Mouse (Mus musculus) ES-Bruce4 (cell line): ENCODE measurements around the gene Kmt2c. TPM values are rescaled to one million over a fixed set of nuclear protein-coding genes. Genes with fewer than 3 reads are reported as not detected.

Experiments
- H3K27ac ChIP-seq: 2 replicates; pipeline ENCODE4 v1.5.1; 2012; ENCODE audit warnings: low read length, inconsistent platforms; ENCODE audit not compliant: insufficient read depth
- H3K27me3 ChIP-seq: 2 replicates; pipeline ENCODE4 v1.6.1; 2012; ENCODE audit warnings: mild to moderate bottlenecking, low read length, inconsistent platforms; ENCODE audit not compliant: control insufficient read depth, poor library complexity, insufficient read depth, severe bottlenecking
- H3K36me3 ChIP-seq: 2 replicates; pipeline ENCODE4 v1.6.1; 2012; ENCODE audit warnings: inconsistent platforms, mild to moderate bottlenecking, low read length, moderate library complexity; ENCODE audit not compliant: control insufficient read depth, poor library complexity, insufficient read depth, severe bottlenecking
- H3K4me1 ChIP-seq: one replicate; pipeline ENCODE4 v1.8.1; 2011; ENCODE audit warnings: low read length; ENCODE audit not compliant: control insufficient read depth, insufficient read depth
- H3K4me3 ChIP-seq: 2 replicates; pipeline ENCODE4 v1.5.1; 2011; ENCODE audit warnings: low read depth, mild to moderate bottlenecking, low read length
- H3K9ac ChIP-seq: 2 replicates; pipeline ENCODE4 v1.6.1; 2012; ENCODE audit warnings: low read depth, mild to moderate bottlenecking, inconsistent platforms; ENCODE audit not compliant: poor library complexity, severe bottlenecking
- H3K9me3 ChIP-seq: replicated peaks from 2 replicates; pipeline ENCODE4 v1.6.1; 2012; ENCODE audit warnings: mild to moderate bottlenecking, low read length, inconsistent platforms; ENCODE audit not compliant: control insufficient read depth, poor library complexity, insufficient read depth, severe bottlenecking
- CTCF ChIP-seq: IDR thresholded peaks from one replicate; pipeline ENCODE4 v1.8.1; 2011; ENCODE audit warnings: low read depth, low read length
- EP300 ChIP-seq: IDR thresholded peaks from 2 replicates; pipeline ENCODE4 v1.6.1; 2011; ENCODE audit warnings: low read depth, low read length; ENCODE audit not compliant: insufficient read depth
- POLR2A ChIP-seq: IDR thresholded peaks from one replicate; pipeline ENCODE4 v1.8.1; 2011; ENCODE audit warnings: low read length; ENCODE audit not compliant: insufficient read depth
- polyA plus RNA-seq: library from polyadenylated mRNA; stranded (reverse); fragments of >200 nt; gene quantifications from 2 replicates; pipeline ENCODE4 v1.2.4, GENCODE M21; 2011; ENCODE audit warnings: low read depth; ENCODE audit not compliant: missing spikeins, insufficient read depth, insufficient read length

Kmt2c gene
- polyA plus RNA-seq, 1 experiment: 27.1 TPM

GRCm38 (mm10) chr5:25331322-25331721, 167.3 kb downstream of the Kmt2c start:
- no peak overlapping the region for H3K27ac ChIP-seq
- TF ChIP-seq CTCF (no peak), POLR2A (no peak), EP300 (no peak)
- H3K4me3 ChIP-seq: no peak overlapping the region
- H3K4me1 ChIP-seq: no peaks in the 10 kb centered on the region
- no peaks in the 10 kb centered on the region for H3K27me3 ChIP-seq
- H3K9me3 ChIP-seq: no peaks in the 10 kb centered on the region
- no peaks in the 10 kb centered on the region; the same call in 1 of the 2 replicates for H3K36me3 ChIP-seq
- no peak overlapping the region for H3K9ac ChIP-seq

- H3K9me3 ChIP-seq: no peaks in the 10 kb centered on the region
- peaks cover 18% of the 10 kb centered on the region for H3K36me3 ChIP-seq
- no peaks in the 10 kb centered on the region for H3K4me1 ChIP-seq
- no peak overlapping the region for H3K4me3 ChIP-seq
- no peaks in the 10 kb centered on the region for H3K27me3 ChIP-seq
- TF ChIP-seq EP300 (no peak), CTCF (no peak), POLR2A (no peak)
- H3K9ac ChIP-seq: no peak overlapping the region
- no peak overlapping the region for H3K27ac ChIP-seq
Measured at GRCm38 (mm10) chr5:25313881-25314280, 184.7 kb downstream of the Kmt2c start.

- H3K4me3 ChIP-seq: no peak overlapping the region
- H3K4me1 ChIP-seq: no peaks in the 10 kb centered on the region
- H3K27me3 ChIP-seq: no peaks in the 10 kb centered on the region
- TF ChIP-seq EP300: no peak
- no peak for TF ChIP-seq CTCF
- TF ChIP-seq POLR2A: no peak
- H3K9me3 ChIP-seq: no peaks in the 10 kb centered on the region
- no peak overlapping the region for H3K9ac ChIP-seq
- H3K36me3 ChIP-seq: peaks cover 14% of the 10 kb centered on the region
- H3K27ac ChIP-seq: no peak overlapping the region
Measured at GRCm38 (mm10) chr5:25310226-25310625, 188.4 kb downstream of the Kmt2c start.

- TF ChIP-seq POLR2A (no peak), CTCF (no peak), EP300 (no peak)
- no peak overlapping the region for H3K27ac ChIP-seq
- peaks cover 9% of the 10 kb centered on the region; the same call in 1 of the 2 replicates for H3K36me3 ChIP-seq
- H3K27me3 ChIP-seq: no peaks in the 10 kb centered on the region
- H3K4me1 ChIP-seq: no peaks in the 10 kb centered on the region
- H3K9me3 ChIP-seq: no peaks in the 10 kb centered on the region
- H3K4me3 ChIP-seq: no peak overlapping the region
- no peak overlapping the region for H3K9ac ChIP-seq
Measured at GRCm38 (mm10) chr5:25296830-25297229, 201.8 kb downstream of the Kmt2c start.

GRCm38 (mm10) chr5:25283988-25284387, 214.6 kb downstream of the Kmt2c start:
- no peaks in the 10 kb centered on the region for H3K27me3 ChIP-seq
- peaks cover 17% of the 10 kb centered on the region for H3K36me3 ChIP-seq
- H3K4me1 ChIP-seq: no peaks in the 10 kb centered on the region
- no peak for TF ChIP-seq EP300
- no peak for TF ChIP-seq POLR2A
- no peak for TF ChIP-seq CTCF
- no peak overlapping the region for H3K4me3 ChIP-seq
- H3K27ac ChIP-seq: no peak overlapping the region
- no peaks in the 10 kb centered on the region for H3K9me3 ChIP-seq
- H3K9ac ChIP-seq: no peak overlapping the region

GRCm38 (mm10) chr5:25276365-25276764, 222.2 kb downstream of the Kmt2c start:
- Histone ChIP-seq H3K27me3 (no peaks in the 10 kb centered on the region), H3K9ac (no peak overlapping the region), H3K4me1 (peaks cover 5% of the 10 kb centered on the region), H3K9me3 (no peaks in the 10 kb centered on the region), H3K4me3 (no peak overlapping the region), H3K36me3 (peaks cover 6% of the 10 kb centered on the region), H3K27ac (peak overlapping the region; percentile 30; the same call in 1 of the 2 replicates)
- no peak for TF ChIP-seq POLR2A
- no peak for TF ChIP-seq EP300
- no peak for TF ChIP-seq CTCF
